Mouse (Mus musculus): Measurements from ENCODE around the gene Acly. TPM values are rescaled to one million over a fixed set of nuclear protein-coding genes. Genes with fewer than 3 reads are reported as not detected.

Gene Acly
- polyA plus RNA-seq, 1 experiment from 2014 or later = 255 TPM

DNA sequence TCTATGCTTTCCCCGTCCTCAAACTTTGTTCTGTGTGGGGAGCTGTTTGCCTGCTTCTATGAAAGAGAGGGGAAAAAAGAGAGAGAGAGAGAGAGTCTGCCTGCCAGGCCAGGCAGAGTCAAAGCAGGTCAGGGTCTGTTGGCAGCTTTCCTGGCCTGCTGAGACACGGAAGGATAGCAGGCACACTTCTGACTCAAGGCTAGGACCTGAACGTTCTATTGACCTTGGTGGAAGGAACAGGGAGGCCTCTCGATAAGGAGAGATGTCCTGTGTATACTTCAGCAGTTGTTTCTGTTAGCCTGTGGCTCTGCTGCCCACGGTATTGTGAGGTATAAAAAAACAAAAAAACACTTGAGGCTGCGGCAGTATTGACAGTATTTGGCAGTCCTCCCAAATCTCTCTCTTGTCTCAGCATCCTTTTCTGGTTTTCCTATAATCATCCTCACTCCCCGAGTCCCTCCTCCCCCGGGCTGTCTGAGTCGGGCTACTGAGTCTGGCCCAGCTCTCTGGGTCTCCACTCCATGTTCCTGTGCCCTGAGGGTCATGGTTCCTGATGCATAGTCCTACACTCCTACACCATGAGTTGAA lies 99.1 kb downstream of the Acly start:
- H3K4me3 ChIP-seq = no peak overlapping the region
- peaks cover 38% of the 10 kb centered on the region for H3K36me3 ChIP-seq
- H3K9me3 ChIP-seq = no peaks in the 10 kb centered on the region
- 69% methylated on average over 9 of the region's 9 CpGs for WGBS
- no peak overlapping the region for H3K27ac ChIP-seq
- ATAC-seq (ENCODE audit: low FRiP score) = no peak
- peaks cover 3% of the 10 kb centered on the region; the same call in 1 of the 2 replicates for H3K4me1 ChIP-seq (replicated peaks)
- H3K9ac ChIP-seq = no peak overlapping the region
- no peaks in the 10 kb centered on the region for H3K27me3 ChIP-seq
- no peak overlapping the region for H3K4me2 ChIP-seq

DNA sequence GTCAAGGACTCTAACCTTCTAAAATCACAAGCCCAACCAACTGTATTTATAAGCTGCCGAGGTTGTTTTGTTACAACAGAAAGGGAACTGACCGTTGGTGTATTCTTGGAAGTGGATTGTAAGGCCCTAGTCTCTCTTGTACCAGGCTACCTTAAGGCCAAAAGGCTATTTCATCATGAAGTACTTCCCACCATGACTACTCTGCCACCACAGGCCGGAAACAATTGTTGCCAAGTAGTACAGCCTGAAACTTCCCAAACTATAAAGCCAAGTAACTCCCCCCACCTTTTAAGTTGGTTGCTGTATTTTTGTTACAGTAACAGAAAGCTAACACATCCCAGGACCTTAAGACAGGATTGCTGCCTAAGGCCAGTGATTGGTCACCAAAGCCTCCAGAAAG lies 101.0 kb downstream of the Acly start:
- 84% methylated on average over 3 of the region's 3 CpGs for WGBS
- no peak for ATAC-seq (ENCODE audit: low FRiP score)
- Histone ChIP-seq H3K27ac (no peak overlapping the region), H3K4me2 (no peak overlapping the region), H3K4me1 (replicated peaks) (peaks cover 3% of the 10 kb centered on the region; the same call in 1 of the 2 replicates), H3K36me3 (peaks cover 23% of the 10 kb centered on the region), H3K4me3 (no peak overlapping the region), H3K27me3 (no peaks in the 10 kb centered on the region), H3K9me3 (no peaks in the 10 kb centered on the region), H3K9ac (no peak overlapping the region)

Small RNAs within 50 kb of the gene (microRNA-seq; reads per million reads assigned to microRNA genes)
- gene Gm27374 (not detected), gene Mir7116 (0.93 reads per million)

Other genes starting within 250 kb of the Acly start
- gene Eif1, start 208.1 kb downstream of the Acly start, polyA plus RNA-seq (2015; fragmentation: Nextera tagmentation; extraction: Ambion mirVana) = 1,398 and 1,436 TPM in 2 replicates
- 0.66 and 1.7 TPM in 2 replicates for gene Gast, start 193.6 kb downstream of the Acly start, polyA plus RNA-seq (2015; fragmentation: Nextera tagmentation; extraction: Ambion mirVana)
- 94.1 and 94.4 TPM in 2 replicates for gene Hap1, start 171.9 kb downstream of the Acly start, polyA plus RNA-seq (2015; fragmentation: Nextera tagmentation; extraction: Ambion mirVana)
- gene Jup, start 130.2 kb downstream of the Acly start, polyA plus RNA-seq (2015; fragmentation: Nextera tagmentation; extraction: Ambion mirVana) = 65.5 and 73.9 TPM in 2 replicates
- 17.6 and 20.2 TPM in 2 replicates for gene P3h4, start 113.2 kb downstream of the Acly start, polyA plus RNA-seq (2015; fragmentation: Nextera tagmentation; extraction: Ambion mirVana)
- gene Fkbp10, start 112.3 kb downstream of the Acly start, polyA plus RNA-seq (2015; fragmentation: Nextera tagmentation; extraction: Ambion mirVana) = 27.2 and 32.3 TPM in 2 replicates
- 103 and 106 TPM in 2 replicates for gene Nt5c3b, start 86.2 kb downstream of the Acly start, polyA plus RNA-seq (2015; fragmentation: Nextera tagmentation; extraction: Ambion mirVana)
- gene Klhl10, start 86.1 kb downstream of the Acly start, polyA plus RNA-seq (2015; fragmentation: Nextera tagmentation; extraction: Ambion mirVana) = 0.75 and 0.84 TPM in 2 replicates
- gene Klhl11, start 55.3 kb downstream of the Acly start, polyA plus RNA-seq (2015; fragmentation: Nextera tagmentation; extraction: Ambion mirVana) = 11.0 and 12.2 TPM in 2 replicates
- gene Ttc25, start 17.6 kb upstream of the Acly start, polyA plus RNA-seq (2015; fragmentation: Nextera tagmentation; extraction: Ambion mirVana) = 2.0 and 2.8 TPM in 2 replicates
- 34.5 and 37.0 TPM in 2 replicates for gene Cnp, start 46.9 kb upstream of the Acly start, polyA plus RNA-seq (2015; fragmentation: Nextera tagmentation; extraction: Ambion mirVana)
- 110 and 115 TPM in 2 replicates for gene Nkiras2, start 91.2 kb upstream of the Acly start, polyA plus RNA-seq (2015; fragmentation: Nextera tagmentation; extraction: Ambion mirVana)
- 308 and 315 TPM in 2 replicates for gene Dnajc7, start 92.2 kb upstream of the Acly start, polyA plus RNA-seq (2015; fragmentation: Nextera tagmentation; extraction: Ambion mirVana)
- 0.13 and 0.40 TPM in 2 replicates for gene Zfp385c, start 164.5 kb upstream of the Acly start, polyA plus RNA-seq (2015; fragmentation: Nextera tagmentation; extraction: Ambion mirVana)
- gene Dhx58, start 176.3 kb upstream of the Acly start, polyA plus RNA-seq (2015; fragmentation: Nextera tagmentation; extraction: Ambion mirVana) = 2.7 and 3.0 TPM in 2 replicates
- gene Kat2a, start 184.5 kb upstream of the Acly start, polyA plus RNA-seq (2015; fragmentation: Nextera tagmentation; extraction: Ambion mirVana) = 47.4 and 48.0 TPM in 2 replicates
- 0.43 TPM in 1 of 2 replicates, not detected in the other for gene Hspb9, start 185.8 kb upstream of the Acly start, polyA plus RNA-seq (2015; fragmentation: Nextera tagmentation; extraction: Ambion mirVana)
- 28.2 and 29.0 TPM in 2 replicates for gene Rab5c, start 210.2 kb upstream of the Acly start, polyA plus RNA-seq (2015; fragmentation: Nextera tagmentation; extraction: Ambion mirVana)
- gene Kcnh4, start 231.9 kb upstream of the Acly start, polyA plus RNA-seq (2015; fragmentation: Nextera tagmentation; extraction: Ambion mirVana) = 7.4 and 7.5 TPM in 2 replicates
- 0.42 TPM in 1 of 2 replicates, not detected in the other for gene Hcrt, start 234.9 kb upstream of the Acly start, polyA plus RNA-seq (2015; fragmentation: Nextera tagmentation; extraction: Ambion mirVana)
- gene Ghdc, start 243.0 kb upstream of the Acly start, polyA plus RNA-seq (2015; fragmentation: Nextera tagmentation; extraction: Ambion mirVana) = 3.8 and 5.9 TPM in 2 replicates